Mouse (Mus musculus): Measurements from ENCODE around the gene Pign.
A peak's percentile ranks its signal among the peaks of the same experiment; 100 is the strongest.

Gene Pign

DNA sequence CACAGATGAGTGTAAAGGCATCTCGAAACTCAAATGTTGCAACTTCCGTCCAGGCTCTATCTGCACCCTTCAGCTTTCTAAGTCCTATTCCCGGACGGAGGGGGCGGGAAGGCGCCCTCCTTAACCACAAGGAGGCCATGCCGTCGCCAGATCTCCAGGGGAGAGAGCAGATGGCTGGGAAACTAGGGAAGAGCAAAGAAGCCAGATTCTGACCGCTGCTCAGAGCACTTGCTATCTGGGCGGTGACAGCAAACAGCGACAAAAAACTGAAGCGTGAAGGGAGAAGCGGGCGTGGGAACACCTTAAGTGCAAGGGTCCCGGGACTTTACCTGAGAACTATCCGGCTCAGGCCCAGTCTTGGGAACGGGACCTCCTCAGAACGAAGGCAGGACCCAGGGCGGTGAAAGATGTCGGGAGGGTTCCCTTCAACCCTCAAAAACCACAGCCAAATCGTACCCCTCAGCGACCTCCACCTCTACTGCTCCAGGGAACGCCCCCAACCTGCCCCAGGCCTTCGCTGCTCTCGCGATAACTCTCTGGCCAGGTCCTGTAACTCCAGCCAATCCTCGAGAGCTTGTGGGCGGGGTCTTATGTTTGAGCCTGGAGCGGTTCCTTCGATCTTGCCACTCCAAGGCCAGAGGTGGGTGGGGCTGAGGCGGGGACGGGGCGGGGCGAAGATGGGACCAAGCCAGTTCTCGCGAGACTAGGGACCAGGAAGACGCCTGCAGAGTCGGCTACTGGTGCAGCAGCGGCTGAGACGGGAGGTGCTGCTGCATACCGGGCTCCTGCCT lies at the start of gene Pign, which contains the start of gene Relch:
Gene Pign, minus strand, starts transcription at position 507 of the 791 bp plus-strand sequence.
Gene Relch, plus strand, starts transcription at position 691 of the 791 bp plus-strand sequence.
- peak; percentile 99 for DNase-seq (ENCODE audit: low read depth)

GRCm38 (mm10) chr1:105712822-105713221 lies 49.3 kb upstream of the Pign start:
- DNase-seq (ENCODE audit: low read depth) = no peak

DNA sequence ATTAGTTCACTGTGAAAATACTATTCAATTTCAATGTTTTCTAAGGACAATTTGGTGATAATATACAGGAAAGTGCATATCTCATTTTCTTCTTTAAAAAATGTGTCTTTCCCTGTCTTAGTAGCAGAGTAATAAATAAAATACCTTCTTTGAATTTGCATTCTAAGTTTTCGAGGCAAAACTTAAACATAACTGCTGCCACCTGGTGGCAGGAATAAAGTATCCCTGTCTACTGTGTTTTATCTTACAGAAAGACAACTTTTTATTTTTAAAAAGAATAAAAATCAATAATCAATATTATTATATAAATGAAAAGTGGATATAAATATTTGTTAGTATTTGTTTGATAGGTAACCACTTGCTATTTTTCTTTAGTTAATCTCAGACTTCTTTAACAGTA lies 47.8 kb upstream of the Pign start:
- peak; percentile 69 for DNase-seq (ENCODE audit: low read depth)

DNA sequence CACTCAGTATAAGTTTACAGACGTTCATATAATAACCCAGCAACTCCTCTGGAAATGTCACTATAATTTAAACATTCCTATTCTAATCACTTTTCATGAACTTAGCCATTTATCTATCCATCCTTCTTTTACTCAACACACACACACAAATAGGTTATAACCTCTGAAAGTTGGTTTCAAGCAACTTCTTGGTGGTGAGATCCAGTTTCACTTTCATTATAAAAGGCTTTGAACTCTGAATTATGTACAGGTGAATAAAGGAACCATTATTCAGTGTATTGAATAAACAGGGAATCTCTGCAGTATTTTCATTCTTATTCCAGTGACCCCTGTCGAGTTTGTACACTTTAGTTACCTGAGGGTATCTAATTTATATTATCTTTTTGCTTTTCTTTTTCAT lies 45.9 kb upstream of the Pign start:
- peak; percentile 23 for DNase-seq (ENCODE audit: low read depth)

GRCm38 (mm10) chr1:105700984-105701530 lies 37.6 kb upstream of the Pign start:
- DNase-seq (ENCODE audit: low read depth) = no peak

GRCm38 (mm10) chr1:105695581-105695980 lies 32.1 kb upstream of the Pign start:
- no peak for DNase-seq (ENCODE audit: low read depth)

- no peak for DNase-seq (ENCODE audit: low read depth)
These were observed 22.0 kb upstream of the Pign start for GRCm38 (mm10) chr1:105685501-105685900.

- peak; percentile 54 for DNase-seq (ENCODE audit: low read depth)
These were observed 17.1 kb upstream of the Pign start for GRCm38 (mm10) chr1:105680587-105680986.

DNA sequence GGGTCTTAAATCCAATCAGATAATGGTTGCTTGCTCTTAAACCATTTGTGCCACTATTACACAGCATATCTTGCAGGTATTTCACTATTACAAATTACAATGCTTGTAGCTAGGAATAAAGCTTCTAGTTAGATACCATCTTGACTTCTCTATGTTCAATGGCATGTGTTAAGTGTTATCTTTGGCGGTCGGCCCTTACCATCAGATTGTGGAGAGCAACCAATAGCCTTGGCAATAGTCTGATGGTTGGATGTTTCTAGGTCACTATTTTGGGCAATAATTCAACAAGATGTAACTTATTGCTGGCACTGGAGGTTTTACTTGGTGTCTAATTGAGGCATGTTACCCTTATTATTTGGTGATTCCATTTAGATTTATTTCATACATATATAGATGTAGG lies 11.3 kb upstream of the Pign start:
- DNase-seq (ENCODE audit: low read depth) = no peak

GRCm38 (mm10) chr1:105669700-105670099 lies 6.2 kb upstream of the Pign start:
- no peak for DNase-seq (ENCODE audit: low read depth)

GRCm38 (mm10) chr1:105663962-105664812 lies 710 bp upstream of the Pign start:
- DNase-seq (ENCODE audit: low read depth) = peak; percentile 42

- no peak for DNase-seq (ENCODE audit: low read depth)
These were observed 682 bp downstream of the Pign start for GRCm38 (mm10) chr1:105662820-105663170.

DNA sequence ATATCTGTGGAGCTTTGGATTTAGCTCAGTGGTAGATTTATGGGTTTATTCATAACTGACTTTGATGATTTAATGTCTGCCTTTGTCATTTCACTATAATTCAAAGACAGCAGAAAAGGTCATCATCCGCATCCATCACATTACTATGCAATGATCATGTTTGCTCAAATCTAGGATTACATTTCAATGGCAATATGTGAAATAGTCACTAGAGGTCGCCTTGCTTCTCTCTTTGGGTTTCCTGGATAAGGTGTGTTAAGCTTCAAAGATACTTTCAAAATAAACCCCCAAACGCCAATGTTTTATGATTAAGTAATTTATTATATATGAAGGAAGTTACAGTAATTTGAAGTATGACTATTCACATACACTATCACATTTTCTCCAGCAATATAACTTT lies 3.5 kb downstream of the Pign start:
- DNase-seq (ENCODE audit: low read depth) = peak; percentile 83

DNA sequence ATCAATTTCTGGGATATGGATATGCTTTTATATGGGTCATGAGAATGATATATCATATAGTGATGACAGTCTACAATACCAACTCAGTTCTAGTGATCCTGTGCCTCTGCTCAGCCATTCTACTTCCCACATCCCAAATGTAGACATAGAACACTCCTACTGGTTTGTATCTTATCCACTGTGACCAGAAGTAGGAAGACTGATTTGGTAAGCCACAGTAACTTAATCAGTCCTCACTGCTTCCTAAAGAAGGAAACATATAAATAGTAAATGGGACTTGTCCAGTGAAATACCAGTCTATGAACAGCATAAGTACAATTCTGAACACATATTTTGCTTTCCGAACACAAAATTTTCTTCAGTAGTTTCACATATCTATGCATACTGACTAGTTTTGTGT lies 9.5 kb downstream of the Pign start:
- no peak for DNase-seq (ENCODE audit: low read depth)

DNA sequence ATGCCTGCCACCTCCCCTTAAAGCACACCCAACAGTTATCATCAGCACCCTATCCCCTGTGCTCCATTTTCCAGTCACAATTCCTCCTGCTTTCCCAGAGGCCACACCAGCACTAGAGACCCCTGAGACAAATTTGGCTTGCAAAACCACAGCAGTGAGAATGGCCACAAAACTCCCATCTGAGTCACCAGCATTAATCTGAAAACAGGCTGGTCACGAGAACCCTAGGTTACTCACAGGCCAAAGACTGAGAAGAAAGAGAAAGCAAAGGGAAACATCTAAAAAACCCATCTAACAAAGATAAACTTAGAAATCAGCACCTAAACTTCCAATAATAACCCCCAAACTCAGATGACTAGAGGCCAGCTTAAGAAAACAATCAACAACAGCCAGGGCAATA lies 12.8 kb downstream of the Pign start:
- DNase-seq (ENCODE audit: low read depth) = no peak

- DNase-seq (ENCODE audit: low read depth) = no peak
These were observed 19.4 kb downstream of the Pign start for GRCm38 (mm10) chr1:105644093-105644492.

- peak; percentile 41 for DNase-seq (ENCODE audit: low read depth)
These were observed 33.0 kb downstream of the Pign start for GRCm38 (mm10) chr1:105630481-105630880.

GRCm38 (mm10) chr1:105589673-105590072 lies 73.8 kb downstream of the Pign start:
- no peak for DNase-seq (ENCODE audit: low read depth)

- DNase-seq (ENCODE audit: low read depth) = no peak
These were observed 74.8 kb downstream of the Pign start for GRCm38 (mm10) chr1:105588697-105589096.

DNA sequence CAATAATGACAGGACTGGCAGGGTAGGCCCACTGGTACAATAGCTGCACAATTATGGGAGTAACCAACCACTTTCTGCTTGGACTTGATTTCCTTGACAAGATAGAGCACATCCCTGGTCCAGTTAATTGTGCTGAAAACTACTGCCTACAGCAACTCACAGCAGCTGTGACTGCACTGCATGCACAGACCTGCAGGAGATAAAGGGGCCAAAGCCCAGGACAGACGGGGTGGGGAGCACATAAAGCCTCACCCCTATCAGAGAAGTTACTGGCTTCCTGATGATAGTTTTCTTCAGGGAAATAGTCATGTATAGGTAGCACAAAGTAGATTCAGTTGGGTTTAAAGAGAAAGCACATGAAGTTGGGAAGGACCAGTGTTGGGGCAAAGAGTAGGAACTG lies 80.7 kb downstream of the Pign start:
- DNase-seq (ENCODE audit: low read depth) = no peak

DNA sequence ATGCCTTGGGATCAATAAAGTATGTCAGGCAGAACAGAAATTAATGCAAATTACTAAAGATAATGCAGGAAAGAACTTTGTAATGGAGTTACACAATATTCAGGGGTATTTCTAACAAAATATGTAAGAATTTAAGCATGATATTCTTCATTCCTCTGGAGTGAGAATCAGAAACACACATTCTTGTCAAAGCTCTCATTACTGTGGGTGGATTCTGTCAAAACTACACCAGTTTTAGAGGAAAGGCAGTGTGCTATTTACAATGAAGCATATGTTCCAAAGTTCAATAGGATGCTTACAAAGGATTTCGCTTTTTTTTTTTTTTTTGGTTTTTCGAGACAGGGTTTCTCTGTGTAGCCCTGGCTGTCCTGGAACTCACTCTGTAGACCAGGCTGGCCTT lies 82.6 kb downstream of the Pign start:
- DNase-seq (ENCODE audit: low read depth) = no peak

- no peak for DNase-seq (ENCODE audit: low read depth)
These were observed 97.4 kb downstream of the Pign start for GRCm38 (mm10) chr1:105566051-105566450.

- no peak for DNase-seq (ENCODE audit: low read depth)
These were observed 99.2 kb downstream of the Pign start for GRCm38 (mm10) chr1:105564289-105564688.
